Mouse (Mus musculus) gastrocnemius, adult 2 months (tissue): ENCODE measurements around the gene Mylk3. TPM values are rescaled to one million over a fixed set of nuclear protein-coding genes. Genes with fewer than 3 reads are reported as not detected.

Source experiments
- DNase-seq: peaks from one replicate; pipeline ENCODE4 v3.0.0; 2022
- H3K27ac ChIP-seq: fragments of 200-600 bp; 2 replicates; pipeline ENCODE4 v1.8.1; 2022; ENCODE audit warnings: mild to moderate bottlenecking
- H3K4me3 ChIP-seq: fragments of 200-600 bp; 2 replicates; pipeline ENCODE4 v1.8.1; 2022; ENCODE audit warnings: mild to moderate bottlenecking, moderate library complexity
- CTCF ChIP-seq: fragments of 200-600 bp; IDR thresholded peaks from 2 replicates; pipeline ENCODE4 v1.8.1; 2022; ENCODE audit warnings: antibody characterized with exemption, mild to moderate bottlenecking, moderate library complexity
- intact Hi-C: fragments of 180-260 bp; cut with DNase I; formaldehyde crosslinking; loops from one replicate; pipeline ENCODE4 v1.15.1; 2025
- total RNA-seq, 2 experiments: library from RNA; stranded (reverse); gene quantifications; 2 replicates each; pipeline ENCODE4 v1.2.3; 2021

Gene Mylk3
- total RNA-seq, 2 experiments from 2014 or later, result 0.54 to 2.7 TPM

DNA sequence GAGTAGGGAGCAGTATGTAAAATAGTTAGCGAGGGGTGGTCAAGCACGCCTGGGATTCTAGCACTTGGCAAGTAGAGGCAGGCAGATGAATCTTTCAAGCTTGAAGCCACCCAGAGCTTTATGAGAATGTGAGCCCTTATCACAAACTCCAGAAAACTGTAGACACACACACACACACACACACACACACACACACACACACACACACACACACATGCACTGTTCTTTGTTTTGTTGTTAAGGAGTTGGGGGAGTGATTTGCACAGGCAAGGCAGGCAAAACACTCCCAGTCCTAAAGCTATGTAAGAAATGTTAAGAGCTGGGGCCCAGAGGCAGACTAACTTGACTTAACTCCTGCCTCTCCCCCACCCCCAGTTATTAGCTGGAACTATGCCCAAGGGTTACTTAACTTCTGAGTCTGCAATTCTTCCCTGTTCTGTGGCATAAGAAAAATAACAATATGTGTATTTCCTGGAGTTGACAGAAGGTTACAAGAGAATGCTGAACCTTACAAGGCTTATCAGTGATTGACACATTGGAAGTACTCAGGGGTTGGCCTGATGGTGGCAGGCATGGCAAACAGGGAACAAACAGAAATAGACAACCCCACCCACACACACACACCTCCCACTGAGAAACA lies 6.9 kb downstream of the Mylk3 start:
- H3K27ac ChIP-seq, result no peak overlapping the region
- TF ChIP-seq CTCF, result no peak
- DNase-seq, result no peak
- intact Hi-C loops, result no loop called here
- H3K4me3 ChIP-seq, result no peak overlapping the region

DNA sequence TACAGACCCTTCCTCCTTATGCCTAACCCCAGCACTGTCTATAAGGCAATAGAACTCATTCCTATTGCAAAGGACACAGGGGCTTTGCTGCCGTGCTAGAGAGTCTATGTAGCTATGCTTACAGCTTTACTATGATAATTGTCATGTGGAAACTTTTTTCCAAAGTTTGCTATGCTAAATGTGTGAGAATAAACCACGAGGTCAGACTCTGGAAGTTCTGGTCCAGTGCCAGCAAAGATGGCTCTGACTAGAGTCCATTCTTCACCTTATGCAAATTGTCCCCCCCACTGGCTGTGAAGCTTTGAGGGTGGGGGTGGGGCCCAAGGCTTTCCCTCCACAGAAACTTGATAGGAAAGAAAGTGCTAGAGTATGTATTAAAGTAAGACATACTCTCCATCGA lies 9.6 kb downstream of the Mylk3 start:
- DNase-seq, result no peak
- no peak overlapping the region for H3K27ac ChIP-seq
- H3K4me3 ChIP-seq, result no peak overlapping the region
- TF ChIP-seq CTCF, result no peak
- intact Hi-C loops, result no loop called here

DNA sequence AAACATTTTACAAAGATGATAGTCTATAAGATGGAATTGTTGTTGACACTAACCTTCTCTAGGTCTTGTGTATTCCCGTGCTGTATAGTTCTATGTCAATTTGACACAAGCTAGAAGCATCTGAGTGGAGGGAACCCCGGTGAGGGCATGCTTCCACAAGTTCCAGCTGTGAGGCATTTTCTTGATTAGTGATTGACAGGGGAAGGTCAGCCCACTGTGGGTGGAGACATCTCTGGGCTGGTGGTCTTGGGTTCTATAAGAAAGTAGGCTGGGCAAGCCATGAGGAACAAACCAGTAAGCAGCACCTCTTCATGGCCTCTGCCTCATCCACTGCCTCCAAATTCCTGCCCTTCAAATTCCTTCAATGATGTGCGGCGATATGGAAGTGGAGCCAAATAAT lies 11.9 kb downstream of the Mylk3 start:
- DNase-seq, result no peak
- no peak for TF ChIP-seq CTCF
- intact Hi-C loops, result no loop called here
- Histone ChIP-seq H3K27ac (no peak overlapping the region), H3K4me3 (no peak overlapping the region)

DNA sequence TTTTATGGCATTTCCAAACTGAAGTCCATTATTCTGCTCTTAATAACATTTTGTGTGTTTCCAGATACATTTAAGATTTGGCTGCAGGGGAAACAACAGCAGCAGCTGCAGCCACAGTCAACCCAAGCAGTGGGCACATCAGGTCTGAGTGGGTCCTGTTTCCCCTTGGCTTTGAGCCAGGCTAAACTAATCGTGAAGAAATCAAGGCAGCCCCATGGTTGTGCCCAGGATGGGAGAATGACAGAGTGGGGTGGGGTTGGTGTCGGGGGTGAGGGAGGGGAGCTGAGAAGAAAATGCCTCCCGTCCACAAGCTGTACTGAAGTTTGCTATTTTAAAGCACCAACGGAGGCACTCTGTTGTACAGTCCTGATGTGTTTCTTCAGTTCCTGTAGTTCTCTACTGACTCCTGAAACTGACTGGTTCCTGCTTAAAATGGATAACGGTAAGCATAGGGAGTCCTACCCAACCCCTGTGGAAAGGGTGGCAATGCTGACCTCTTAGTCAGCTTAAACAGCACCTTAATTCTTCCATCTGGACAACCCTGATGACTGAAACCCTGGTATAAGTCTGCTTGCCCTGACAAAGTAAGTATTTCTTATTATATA lies 12.6 kb downstream of the Mylk3 start:
- intact Hi-C loops, result no loop called here
- Histone ChIP-seq H3K27ac (no peak overlapping the region), H3K4me3 (no peak overlapping the region)
- TF ChIP-seq CTCF, result no peak
- no peak for DNase-seq

DNA sequence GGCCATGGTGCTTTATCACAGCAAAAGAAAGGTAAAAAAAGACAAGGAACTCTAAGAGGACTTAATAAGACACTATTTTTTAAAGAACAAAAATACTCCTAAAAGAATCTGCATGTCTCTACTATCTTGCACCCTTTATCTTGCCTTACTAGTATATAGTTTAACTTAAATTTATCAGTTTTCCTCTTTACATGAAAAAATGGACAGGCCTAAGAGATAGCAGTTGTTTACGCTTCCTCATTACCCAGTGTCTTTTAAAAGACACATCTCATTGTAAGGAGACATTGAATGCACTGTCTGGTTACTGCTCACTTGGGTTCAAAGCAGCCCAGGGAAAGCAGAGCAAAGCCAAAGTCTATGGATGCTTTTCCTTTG lies 13.7 kb downstream of the Mylk3 start:
- intact Hi-C loops, result no loop called here
- H3K4me3 ChIP-seq, result no peak overlapping the region
- no peak overlapping the region for H3K27ac ChIP-seq
- TF ChIP-seq CTCF, result no peak
- DNase-seq, result no peak

DNA sequence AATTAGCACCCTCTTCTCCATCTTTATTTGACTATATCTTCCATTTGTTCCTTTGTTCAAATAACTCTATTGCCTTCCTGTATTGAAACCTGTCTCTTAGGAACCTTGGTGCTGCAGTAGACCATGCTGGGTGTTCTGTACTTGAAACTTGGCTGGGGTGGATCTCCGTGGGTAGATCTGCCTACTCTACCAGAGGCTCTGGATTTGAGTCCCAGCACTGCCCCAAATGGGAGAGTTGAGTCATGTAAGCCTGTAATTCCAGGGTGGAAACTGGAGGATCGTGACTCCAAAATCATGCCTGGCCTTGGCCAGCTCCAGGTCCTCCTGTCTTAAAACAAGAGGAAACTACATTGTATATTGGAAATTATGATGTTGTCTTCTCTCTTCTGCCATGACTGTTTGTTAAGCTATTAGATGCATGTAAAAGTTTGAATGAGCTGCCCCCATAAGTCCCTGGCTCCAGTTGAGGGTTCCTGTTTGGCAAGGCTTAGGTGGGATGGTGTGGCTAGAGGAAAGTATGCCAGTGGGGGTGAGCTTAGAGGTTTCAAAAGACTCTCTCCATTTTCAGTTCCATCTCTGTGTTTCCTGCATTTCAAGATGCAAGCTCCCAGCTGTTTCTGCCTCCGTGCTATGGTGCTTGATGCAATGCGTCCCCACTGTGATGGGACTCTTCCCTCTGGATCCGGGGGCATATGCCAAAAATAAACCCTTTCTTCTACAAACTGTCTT lies 14.2 kb downstream of the Mylk3 start:
- H3K27ac ChIP-seq, result no peak overlapping the region
- intact Hi-C loops, result no loop called here
- H3K4me3 ChIP-seq, result no peak overlapping the region
- TF ChIP-seq CTCF, result no peak
- DNase-seq, result no peak

DNA sequence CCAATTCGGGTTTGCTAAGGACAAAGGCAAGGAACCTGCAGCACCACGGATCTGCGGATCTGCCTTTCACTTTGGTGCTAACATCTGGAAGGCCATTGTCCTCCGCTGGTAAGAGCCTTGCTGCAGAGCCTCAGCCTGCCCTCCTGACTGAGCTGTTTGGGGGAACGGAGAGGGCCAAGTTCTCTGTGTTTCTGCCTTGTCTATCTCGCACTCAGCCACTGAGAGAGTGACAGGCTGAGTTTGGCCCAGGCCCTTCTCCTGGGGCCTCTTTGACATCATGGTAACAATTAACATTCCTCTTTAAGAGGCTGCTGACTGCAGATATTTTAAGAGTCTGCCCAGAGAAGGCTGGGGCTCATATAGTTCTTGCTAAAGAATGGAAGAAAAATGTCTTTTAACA lies 21.0 kb downstream of the Mylk3 start:
- H3K27ac ChIP-seq, result no peak overlapping the region
- no peak for TF ChIP-seq CTCF
- no peak for DNase-seq
- intact Hi-C loops, result no loop called here
- no peak overlapping the region for H3K4me3 ChIP-seq

DNA sequence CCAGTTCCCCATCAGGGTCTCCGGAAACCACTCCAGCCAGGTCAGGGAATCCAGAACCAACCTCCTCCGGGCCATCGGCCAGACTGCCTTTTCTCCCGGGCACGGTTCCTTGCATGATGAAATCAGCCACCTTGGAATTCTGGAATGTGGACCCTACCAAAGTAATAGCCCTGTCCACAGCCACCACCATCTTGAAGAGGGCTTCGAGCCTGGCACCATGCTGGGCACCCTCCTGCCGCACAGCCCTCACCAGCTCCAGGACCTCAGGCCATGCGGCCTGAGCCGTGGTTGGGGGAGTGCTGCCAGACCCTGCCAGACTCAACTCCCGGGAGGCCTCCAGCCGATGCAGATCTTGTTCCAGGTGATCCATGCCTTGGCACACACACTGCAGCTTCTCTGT lies 21.5 kb downstream of the Mylk3 start:
- intact Hi-C loops, result no loop called here
- H3K27ac ChIP-seq, result no peak overlapping the region

DNA sequence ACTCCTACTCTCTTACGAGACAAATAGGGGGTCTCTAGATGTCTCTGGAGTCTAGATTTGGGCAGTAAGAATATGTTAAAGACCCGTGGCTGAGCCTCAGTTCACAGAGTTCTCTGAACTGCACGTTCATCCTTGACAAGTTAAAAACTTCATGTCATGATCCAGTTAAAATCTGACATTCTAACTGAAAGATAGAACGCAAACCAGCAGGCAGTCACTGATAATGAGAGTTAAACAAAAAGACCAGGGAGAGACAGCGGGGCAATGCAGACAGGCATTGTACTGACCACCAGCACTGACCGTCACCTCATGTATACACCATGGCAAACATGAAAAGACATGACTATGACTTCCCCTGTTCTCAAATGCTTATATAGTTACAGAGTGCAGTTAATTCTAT lies 22.7 kb downstream of the Mylk3 start:
- intact Hi-C loops, result no loop called here
- Histone ChIP-seq H3K4me3 (no peak overlapping the region), H3K27ac (no peak overlapping the region)
- no peak for DNase-seq
- TF ChIP-seq CTCF, result no peak

More for the DNA sequence above, 21.5 kb downstream of the Mylk3 start:
- DNase-seq, result no peak
- H3K4me3 ChIP-seq, result no peak overlapping the region
- TF ChIP-seq CTCF, result no peak

DNA sequence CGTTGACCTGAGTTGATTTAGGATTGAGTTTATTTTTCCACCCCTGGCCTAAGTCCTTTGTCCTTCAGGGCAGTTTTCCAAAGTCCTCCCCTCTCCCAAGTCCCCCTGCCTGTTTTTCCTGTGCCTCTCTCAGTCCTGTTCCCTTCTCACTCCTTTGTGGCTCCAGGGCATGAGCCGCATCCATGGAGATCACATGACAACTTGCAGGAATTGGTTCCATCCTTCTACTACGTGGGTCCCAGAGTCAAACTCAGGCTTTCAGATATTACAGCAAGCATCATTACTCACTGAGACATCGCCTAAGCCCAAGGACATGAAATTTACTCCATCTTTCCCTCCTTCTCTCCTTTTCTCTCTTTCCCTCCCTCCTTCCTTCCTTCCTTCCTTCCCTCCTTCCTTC lies 23.9 kb downstream of the Mylk3 start:
- DNase-seq, result no peak
- Histone ChIP-seq H3K27ac (no peak overlapping the region), H3K4me3 (no peak overlapping the region)
- intact Hi-C loops, result no loop called here
- no peak for TF ChIP-seq CTCF

DNA sequence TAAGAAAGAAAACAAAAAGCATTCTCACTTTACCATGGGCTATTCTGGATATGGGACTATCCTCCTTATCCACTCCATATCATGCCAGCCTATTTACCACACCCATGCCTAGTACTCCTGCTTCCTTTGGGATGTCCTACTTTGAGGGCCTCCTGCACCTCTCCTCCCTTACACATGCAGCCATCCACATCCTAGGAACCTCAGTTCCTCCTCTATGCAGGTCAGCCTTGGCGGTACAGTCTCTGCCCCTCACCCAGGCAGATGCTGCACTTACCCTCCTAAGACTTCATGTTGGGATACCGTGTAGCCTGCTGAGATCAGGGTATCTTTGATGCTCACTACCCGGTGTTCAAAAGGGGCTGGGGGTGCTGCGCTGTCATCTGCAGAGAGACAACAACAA lies 32.9 kb downstream of the Mylk3 start:
- no peak for DNase-seq
- no peak overlapping the region for H3K27ac ChIP-seq
- H3K4me3 ChIP-seq, result no peak overlapping the region
- intact Hi-C loops, result no loop called here
- TF ChIP-seq CTCF, result no peak

DNA sequence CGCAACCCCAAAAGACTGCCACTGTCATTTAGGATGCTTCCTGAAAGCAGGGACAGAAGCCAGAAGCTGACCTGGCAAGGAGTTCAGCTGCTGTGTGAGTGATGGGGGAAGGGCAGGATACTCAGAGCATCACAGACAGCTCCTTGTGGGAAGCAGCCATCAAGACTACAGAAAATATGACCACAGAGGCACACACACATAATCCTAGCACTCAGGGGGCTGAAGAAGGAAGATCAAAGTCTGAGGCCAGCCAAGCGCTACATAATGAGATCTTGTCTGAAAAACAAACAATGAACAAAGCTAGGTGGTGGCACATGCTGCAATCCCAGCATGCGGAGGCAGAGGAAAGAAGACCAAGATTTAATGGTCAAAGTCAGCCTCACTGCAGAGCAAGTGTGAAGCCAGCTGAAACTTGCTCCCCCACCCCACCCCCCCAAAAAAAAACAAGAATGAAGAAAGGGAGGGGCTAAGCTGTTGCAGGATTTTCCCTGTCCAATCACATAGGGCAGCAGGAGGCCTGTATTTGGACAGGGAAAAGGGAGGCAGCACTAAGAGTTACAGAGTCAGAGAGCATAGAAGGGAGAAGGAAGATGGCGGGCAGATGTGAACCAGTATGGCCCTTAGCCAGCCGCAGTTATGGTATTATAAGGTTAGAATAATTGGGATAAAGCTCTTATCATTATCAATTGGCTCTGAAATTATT lies 46.1 kb downstream of the Mylk3 start:
- intact Hi-C loops, result no loop called here
- no peak for DNase-seq
- H3K4me3 ChIP-seq, result no peak overlapping the region
- TF ChIP-seq CTCF, result no peak
- H3K27ac ChIP-seq, result no peak overlapping the region

DNA sequence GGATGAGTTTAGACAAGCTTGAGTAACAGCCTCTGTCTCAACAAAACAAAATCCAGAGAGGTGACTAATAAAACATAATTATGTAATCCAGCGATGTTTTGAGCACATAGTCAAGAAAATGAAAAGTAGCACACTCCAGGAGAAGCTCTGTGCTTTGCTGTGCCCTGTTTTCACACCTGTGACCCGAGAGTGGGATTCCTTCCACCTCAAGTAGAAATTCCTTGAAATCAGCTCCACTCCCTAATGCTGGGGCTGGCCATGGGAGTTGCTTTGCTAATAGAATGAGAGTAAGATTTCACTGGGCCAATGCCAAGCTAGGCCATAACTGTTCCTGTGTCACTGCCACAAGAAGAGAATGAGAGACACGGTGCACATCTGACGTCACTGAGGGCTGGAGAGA lies 48.5 kb downstream of the Mylk3 start:
- intact Hi-C loops, result no loop called here
- Histone ChIP-seq H3K4me3 (no peak overlapping the region), H3K27ac (no peak overlapping the region)
- DNase-seq, result no peak
- TF ChIP-seq CTCF, result no peak
